Mouse (Mus musculus): ENCODE results near the gene Snx22. TPM values are rescaled to one million over a fixed set of nuclear protein-coding genes. Genes with fewer than 3 reads are reported as not detected.
A peak's percentile ranks its signal among the peaks of the same experiment; 100 is the strongest.

Gene Snx22
- polyA plus RNA-seq (2015; fragmentation: Nextera tagmentation; extraction: Ambion mirVana) = 4.0 and 4.9 TPM in 2 replicates

GRCm38 (mm10) chr9:66069583-66069982 is at the start of gene Snx22:
Snx22 (minus strand) TSS chr9:66069719.
- WGBS = 1% methylated on average over 22 of the region's 22 CpGs
- ATAC-seq = peak; percentile 75
- Histone ChIP-seq H3K9me3 (no peaks in the 10 kb centered on the region), H3K27ac (no peak within 1 kb of the TSS), H3K4me1 (replicated peaks) (peaks cover 21% of the 10 kb centered on the region), H3K4me2 (replicated peaks) (peak within 1 kb of the TSS; percentile 75), H3K4me3 (replicated peaks) (peak within 1 kb of the TSS; percentile 49), H3K36me3 (peaks cover 27% of the 10 kb centered on the region), H3K27me3 (peaks cover 49% of the 10 kb centered on the region), H3K9ac (replicated peaks) (peak within 1 kb of the TSS; percentile 67)

DNA sequence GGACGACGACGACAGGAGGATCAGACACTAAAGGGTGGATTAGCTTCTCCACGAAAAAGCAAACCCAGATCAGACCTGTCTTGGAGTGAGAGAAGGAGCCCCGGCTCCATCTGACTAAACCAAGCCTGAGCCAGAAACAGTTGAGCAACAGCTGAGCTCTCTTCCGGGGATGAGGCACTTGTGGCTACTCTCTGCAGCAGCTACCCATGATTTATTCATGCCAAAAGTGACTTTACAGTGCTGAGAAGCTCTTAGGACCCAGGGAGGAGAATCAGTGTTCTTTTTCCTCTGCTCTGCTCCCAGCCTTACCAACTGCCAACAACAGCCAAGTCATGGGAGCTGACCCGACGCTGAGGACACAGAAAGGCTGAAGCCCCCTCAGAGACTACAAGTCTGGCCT is 47.4 kb upstream of the Snx22 start:
- Histone ChIP-seq H3K4me3 (replicated peaks) (no peak overlapping the region), H3K36me3 (peaks cover 25% of the 10 kb centered on the region), H3K4me1 (replicated peaks) (peaks cover 17% of the 10 kb centered on the region), H3K9ac (replicated peaks) (no peak overlapping the region), H3K27ac (no peak overlapping the region), H3K9me3 (no peaks in the 10 kb centered on the region), H3K27me3 (no peaks in the 10 kb centered on the region), H3K4me2 (replicated peaks) (no peak overlapping the region)
- WGBS = 61% methylated on average over 8 of the region's 8 CpGs
- no peak for ATAC-seq

DNA sequence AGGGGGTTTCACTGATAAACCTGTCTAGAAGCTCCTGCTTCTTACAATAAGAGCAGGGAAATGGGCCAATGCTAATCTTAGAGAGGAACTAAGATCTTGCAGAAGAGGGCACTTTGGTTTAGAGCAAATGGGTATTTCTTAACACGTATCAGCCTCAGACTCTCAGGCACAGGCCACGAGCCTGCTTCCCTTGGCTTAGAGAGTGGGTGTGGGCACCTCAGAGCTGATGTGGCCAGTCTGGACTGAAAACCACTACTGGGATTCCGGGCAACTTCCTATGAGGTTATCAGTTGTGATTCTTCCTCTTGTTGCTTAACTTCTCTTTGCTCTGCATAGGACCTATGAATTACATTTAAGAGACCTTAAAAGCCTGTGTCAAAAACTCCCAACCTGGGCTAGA is 44.8 kb upstream of the Snx22 start:
- no peak for ATAC-seq
- Histone ChIP-seq H3K27ac (no peak overlapping the region), H3K9me3 (no peaks in the 10 kb centered on the region), H3K4me2 (replicated peaks) (no peak overlapping the region), H3K4me1 (replicated peaks) (peaks cover 17% of the 10 kb centered on the region), H3K27me3 (no peaks in the 10 kb centered on the region), H3K36me3 (peaks cover 28% of the 10 kb centered on the region), H3K9ac (replicated peaks) (no peak overlapping the region), H3K4me3 (replicated peaks) (no peak overlapping the region)
- whole genome bisulfite sequencing = 96% methylated on average over 3 of the region's 3 CpGs

GRCm38 (mm10) chr9:66110611-66111379 is 41.3 kb upstream of the Snx22 start:
- Histone ChIP-seq H3K4me3 (replicated peaks) (no peak overlapping the region), H3K27me3 (no peaks in the 10 kb centered on the region), H3K4me1 (replicated peaks) (peaks cover 14% of the 10 kb centered on the region), H3K9me3 (no peaks in the 10 kb centered on the region), H3K9ac (replicated peaks) (peak overlapping the region; percentile 19; the same call in 1 of the 2 replicates), H3K4me2 (replicated peaks) (no peak overlapping the region), H3K27ac (peak overlapping the region; percentile 63), H3K36me3 (peaks cover 56% of the 10 kb centered on the region)
- ATAC-seq = no peak
- 24% methylated on average over 8 of the region's 8 CpGs for WGBS

DNA sequence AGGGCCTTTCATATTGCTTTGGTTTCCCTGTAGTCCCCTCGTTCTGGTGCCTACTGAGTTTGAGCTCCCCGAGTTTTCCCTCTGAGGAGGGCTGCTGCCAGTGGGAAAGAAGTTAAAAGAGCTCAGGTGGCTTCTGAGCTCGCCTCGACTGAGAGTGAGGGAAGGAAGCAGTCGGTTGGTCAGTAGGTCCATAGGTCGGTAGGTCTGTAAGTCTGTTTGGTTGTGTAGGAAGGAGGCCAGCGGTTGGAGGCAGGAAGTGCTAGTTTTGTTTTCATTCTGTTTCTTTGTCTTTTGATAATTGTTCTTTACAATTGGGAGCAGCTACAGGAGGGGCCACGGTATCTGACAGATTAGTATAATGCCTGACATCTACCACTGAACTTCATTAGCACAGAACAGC is 40.6 kb upstream of the Snx22 start:
- 44% methylated on average over 8 of the region's 8 CpGs for WGBS
- H3K4me1 ChIP-seq (replicated peaks) = peaks cover 14% of the 10 kb centered on the region
- peaks cover 56% of the 10 kb centered on the region for H3K36me3 ChIP-seq
- no peaks in the 10 kb centered on the region for H3K27me3 ChIP-seq
- peak overlapping the region; percentile 19; the same call in 1 of the 2 replicates for H3K9ac ChIP-seq (replicated peaks)
- H3K4me3 ChIP-seq (replicated peaks) = no peak overlapping the region
- no peaks in the 10 kb centered on the region for H3K9me3 ChIP-seq
- no peak for ATAC-seq
- peak overlapping the region; percentile 63 for H3K27ac ChIP-seq
- no peak overlapping the region for H3K4me2 ChIP-seq (replicated peaks)

DNA sequence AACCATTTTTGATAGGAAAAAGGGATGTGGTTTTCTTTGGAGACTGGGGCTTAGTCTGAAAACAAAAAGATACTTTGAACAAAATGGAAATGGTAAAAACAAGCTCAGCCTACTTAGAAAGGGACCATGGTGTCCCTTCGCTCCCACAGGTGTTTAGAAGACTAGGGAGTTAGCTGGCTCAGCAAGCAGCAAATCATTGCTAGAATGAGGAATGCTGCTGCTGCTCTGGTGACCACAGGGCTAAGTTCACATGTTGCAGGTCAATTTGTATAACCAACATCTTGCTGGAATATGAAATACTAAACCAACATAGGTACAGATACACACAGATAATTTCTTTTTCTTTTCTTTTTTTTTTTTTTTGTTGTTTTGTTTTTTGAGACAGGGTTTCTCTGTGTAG is 40.1 kb upstream of the Snx22 start:
- Histone ChIP-seq H3K36me3 (peaks cover 56% of the 10 kb centered on the region), H3K4me2 (replicated peaks) (no peak overlapping the region), H3K9me3 (no peaks in the 10 kb centered on the region), H3K27me3 (no peaks in the 10 kb centered on the region), H3K27ac (no peak overlapping the region), H3K9ac (replicated peaks) (no peak overlapping the region), H3K4me3 (replicated peaks) (no peak overlapping the region), H3K4me1 (replicated peaks) (peaks cover 14% of the 10 kb centered on the region)
- no peak for ATAC-seq
- WGBS = 100% methylated on average over 1 of the region's 1 CpGs

DNA sequence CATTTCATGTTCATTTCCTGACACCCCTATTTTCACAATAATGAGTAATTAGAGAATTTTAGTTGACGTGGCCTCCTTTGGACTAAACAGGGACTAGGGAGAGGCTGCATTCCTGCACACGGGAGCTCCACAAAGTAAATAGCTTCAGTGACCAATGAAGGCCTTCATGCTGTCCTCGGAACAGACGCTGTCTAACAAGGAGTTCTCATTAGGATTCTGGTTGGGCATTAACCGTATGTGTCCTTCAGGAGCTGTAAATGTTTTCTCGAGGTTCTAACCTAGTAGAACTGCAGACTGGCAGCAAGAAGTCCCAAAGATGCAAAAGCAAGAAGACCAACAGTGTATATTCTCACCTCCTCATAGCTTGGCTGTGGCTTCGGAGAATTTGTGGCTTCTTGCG is 35.6 kb upstream of the Snx22 start:
- ATAC-seq = no peak
- Histone ChIP-seq H3K36me3 (peaks cover 85% of the 10 kb centered on the region), H3K27me3 (no peaks in the 10 kb centered on the region), H3K9me3 (no peaks in the 10 kb centered on the region), H3K9ac (replicated peaks) (no peak overlapping the region), H3K27ac (no peak overlapping the region), H3K4me2 (replicated peaks) (no peak overlapping the region), H3K4me1 (replicated peaks) (peaks cover 3% of the 10 kb centered on the region; the same call in 1 of the 2 replicates), H3K4me3 (replicated peaks) (no peak overlapping the region)
- 92% methylated on average over 8 of the region's 8 CpGs for WGBS

DNA sequence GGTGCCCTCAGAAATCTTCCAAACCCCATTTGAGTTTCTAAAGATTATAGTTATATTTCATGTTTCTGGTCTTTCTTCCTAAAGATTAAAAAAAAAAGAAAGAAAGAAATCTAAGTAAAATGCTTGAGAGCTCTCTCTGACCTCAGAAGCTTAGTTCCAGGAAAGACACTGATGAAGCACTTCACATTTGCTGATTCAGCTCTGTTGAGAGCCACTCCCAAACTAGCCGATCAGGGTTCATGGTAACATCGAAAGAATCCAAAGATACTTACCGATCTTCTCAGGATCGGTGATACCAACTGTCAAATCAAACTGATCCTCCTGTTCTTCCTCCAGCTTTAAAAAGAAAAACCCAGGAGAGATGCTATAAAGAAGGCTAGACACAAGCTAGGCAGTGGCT is 35.1 kb upstream of the Snx22 start:
- ATAC-seq = no peak
- Histone ChIP-seq H3K9me3 (no peaks in the 10 kb centered on the region), H3K4me3 (replicated peaks) (no peak overlapping the region), H3K27ac (no peak overlapping the region), H3K4me1 (replicated peaks) (no peaks in the 10 kb centered on the region), H3K9ac (replicated peaks) (no peak overlapping the region), H3K4me2 (replicated peaks) (no peak overlapping the region), H3K36me3 (peaks cover 89% of the 10 kb centered on the region), H3K27me3 (no peaks in the 10 kb centered on the region)
- WGBS = 96% methylated on average over 4 of the region's 4 CpGs

DNA sequence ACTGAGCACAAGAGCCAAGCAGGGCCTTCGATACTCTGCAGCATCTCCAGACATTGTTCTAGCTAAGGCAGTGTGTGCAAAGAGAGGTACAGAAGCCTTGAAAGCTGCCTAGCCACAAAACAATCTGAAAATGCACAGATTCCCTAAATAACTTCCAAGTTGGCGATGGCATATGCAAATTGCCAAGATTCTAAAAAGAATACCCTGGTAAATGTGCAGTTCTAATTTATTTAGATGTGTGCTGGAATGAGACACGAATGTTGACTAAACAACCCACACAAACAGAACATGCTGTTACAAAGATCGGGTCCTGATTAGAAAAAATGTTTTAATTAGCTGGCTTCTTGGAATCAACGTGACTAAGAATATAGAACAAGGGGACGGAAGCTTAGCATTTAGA is 33.1 kb upstream of the Snx22 start:
- H3K27ac ChIP-seq = no peak overlapping the region
- no peaks in the 10 kb centered on the region for H3K27me3 ChIP-seq
- ATAC-seq = no peak
- H3K9me3 ChIP-seq = no peaks in the 10 kb centered on the region
- 94% methylated on average over 6 of the region's 6 CpGs for WGBS
- H3K4me3 ChIP-seq (replicated peaks) = no peak overlapping the region
- no peak overlapping the region for H3K9ac ChIP-seq (replicated peaks)
- no peak overlapping the region for H3K4me2 ChIP-seq (replicated peaks)
- peaks cover 88% of the 10 kb centered on the region for H3K36me3 ChIP-seq
- H3K4me1 ChIP-seq (replicated peaks) = no peaks in the 10 kb centered on the region

GRCm38 (mm10) chr9:66101577-66101976 is 32.1 kb upstream of the Snx22 start:
- H3K9ac ChIP-seq (replicated peaks) = no peak overlapping the region
- no peak overlapping the region for H3K4me3 ChIP-seq (replicated peaks)
- ATAC-seq = no peak
- H3K9me3 ChIP-seq = no peaks in the 10 kb centered on the region
- H3K27ac ChIP-seq = no peak overlapping the region
- H3K4me1 ChIP-seq (replicated peaks) = no peaks in the 10 kb centered on the region
- no peaks in the 10 kb centered on the region for H3K27me3 ChIP-seq
- peaks cover 89% of the 10 kb centered on the region for H3K36me3 ChIP-seq
- 85% methylated on average over 8 of the region's 8 CpGs for WGBS
- no peak overlapping the region for H3K4me2 ChIP-seq (replicated peaks)

GRCm38 (mm10) chr9:66092664-66093063 is 23.1 kb upstream of the Snx22 start:
- no peak overlapping the region for H3K27ac ChIP-seq

DNA sequence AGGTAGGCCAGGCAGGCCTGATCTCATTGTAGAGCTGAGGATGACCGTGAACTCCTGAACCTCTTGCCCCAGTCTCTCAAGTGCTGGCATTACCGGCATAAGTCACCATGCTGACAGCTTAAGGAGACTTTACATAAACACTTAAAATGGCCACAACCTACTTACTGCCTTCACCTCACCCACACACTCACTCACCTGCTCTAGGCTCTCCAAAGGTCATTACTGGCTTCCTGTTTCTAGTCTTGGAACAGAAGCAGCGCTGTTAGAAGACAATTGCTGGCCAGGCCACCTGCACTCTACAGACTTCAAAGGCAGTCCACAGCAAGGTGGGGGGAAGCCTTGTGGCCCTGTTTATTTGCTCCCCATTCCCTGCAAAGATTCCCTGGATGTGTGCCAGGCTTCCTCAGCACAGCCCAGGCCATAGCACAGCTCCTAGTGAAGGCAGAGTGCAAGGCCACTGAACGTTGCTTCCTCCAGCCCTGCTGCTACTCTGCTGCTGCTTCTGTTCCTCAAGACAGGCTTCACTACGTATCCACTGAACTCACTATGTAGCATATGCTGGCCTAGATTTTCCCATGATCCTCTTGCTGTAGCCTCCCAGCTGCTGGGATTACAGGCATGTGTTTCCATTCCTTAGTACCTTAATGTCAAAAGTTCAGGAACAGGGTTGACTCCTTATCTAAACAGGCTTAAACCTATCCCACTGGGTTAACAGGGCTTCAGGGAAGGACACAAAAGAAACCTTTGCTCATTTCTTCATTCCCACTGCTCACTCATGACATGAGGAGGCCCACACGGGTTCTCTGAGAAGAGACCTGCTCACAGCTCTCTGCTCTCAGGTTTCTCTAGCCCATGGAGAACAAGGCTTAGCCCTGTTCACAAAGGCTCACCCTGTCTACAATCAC is 22.1 kb upstream of the Snx22 start:
- Histone ChIP-seq H3K9ac (replicated peaks) (no peak overlapping the region), H3K9me3 (no peaks in the 10 kb centered on the region), H3K27me3 (no peaks in the 10 kb centered on the region), H3K4me1 (replicated peaks) (no peaks in the 10 kb centered on the region), H3K4me3 (replicated peaks) (no peak overlapping the region), H3K27ac (no peak overlapping the region), H3K36me3 (peaks cover 98% of the 10 kb centered on the region), H3K4me2 (replicated peaks) (no peak overlapping the region)
- WGBS = 79% methylated on average over 6 of the region's 6 CpGs
- no peak for ATAC-seq

More at GRCm38 (mm10) chr9:66092664-66093063, 23.1 kb upstream of the Snx22 start:
- 84% methylated on average over 2 of the region's 2 CpGs for WGBS
- H3K27me3 ChIP-seq = no peaks in the 10 kb centered on the region
- no peaks in the 10 kb centered on the region for H3K9me3 ChIP-seq
- no peaks in the 10 kb centered on the region for H3K4me1 ChIP-seq (replicated peaks)
- no peak overlapping the region for H3K4me3 ChIP-seq (replicated peaks)
- no peak for ATAC-seq
- no peak overlapping the region for H3K4me2 ChIP-seq (replicated peaks)
- H3K36me3 ChIP-seq = peaks cover 98% of the 10 kb centered on the region
- H3K9ac ChIP-seq (replicated peaks) = no peak overlapping the region
